Mouse (Mus musculus) layer of hippocampus, adult 9-10 months (tissue): Measurements from ENCODE around the gene H1fnt.

ENCODE experiments used
- DNase-seq: peaks from one replicate; pipeline ENCODE4 v3.0.0; 2022; ENCODE audit warnings: low spot score

Gene H1fnt

DNA sequence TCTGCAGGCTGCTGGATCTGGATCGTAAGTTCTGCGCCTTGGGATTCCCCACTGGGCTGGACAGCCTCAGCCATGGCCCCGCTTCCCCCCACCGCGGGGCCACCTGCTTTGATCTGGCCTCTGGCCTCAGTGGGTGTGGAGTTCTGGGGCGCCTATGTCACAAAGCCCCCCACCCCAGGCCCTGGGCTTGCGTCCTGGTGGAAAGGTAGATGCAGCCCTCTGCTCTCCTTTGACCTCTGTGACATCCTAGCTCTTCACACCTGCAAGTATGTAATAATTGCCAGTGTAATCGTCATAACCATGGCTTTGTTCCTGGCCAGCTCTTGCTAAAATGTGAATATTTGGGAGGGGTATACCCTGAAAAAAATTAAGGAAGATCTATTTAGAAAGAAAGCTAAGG lies at the start of gene H1fnt:
TSS of gene H1fnt (minus strand) at position 101 of the 400 bp plus-strand sequence.
- no peak for DNase-seq

DNA sequence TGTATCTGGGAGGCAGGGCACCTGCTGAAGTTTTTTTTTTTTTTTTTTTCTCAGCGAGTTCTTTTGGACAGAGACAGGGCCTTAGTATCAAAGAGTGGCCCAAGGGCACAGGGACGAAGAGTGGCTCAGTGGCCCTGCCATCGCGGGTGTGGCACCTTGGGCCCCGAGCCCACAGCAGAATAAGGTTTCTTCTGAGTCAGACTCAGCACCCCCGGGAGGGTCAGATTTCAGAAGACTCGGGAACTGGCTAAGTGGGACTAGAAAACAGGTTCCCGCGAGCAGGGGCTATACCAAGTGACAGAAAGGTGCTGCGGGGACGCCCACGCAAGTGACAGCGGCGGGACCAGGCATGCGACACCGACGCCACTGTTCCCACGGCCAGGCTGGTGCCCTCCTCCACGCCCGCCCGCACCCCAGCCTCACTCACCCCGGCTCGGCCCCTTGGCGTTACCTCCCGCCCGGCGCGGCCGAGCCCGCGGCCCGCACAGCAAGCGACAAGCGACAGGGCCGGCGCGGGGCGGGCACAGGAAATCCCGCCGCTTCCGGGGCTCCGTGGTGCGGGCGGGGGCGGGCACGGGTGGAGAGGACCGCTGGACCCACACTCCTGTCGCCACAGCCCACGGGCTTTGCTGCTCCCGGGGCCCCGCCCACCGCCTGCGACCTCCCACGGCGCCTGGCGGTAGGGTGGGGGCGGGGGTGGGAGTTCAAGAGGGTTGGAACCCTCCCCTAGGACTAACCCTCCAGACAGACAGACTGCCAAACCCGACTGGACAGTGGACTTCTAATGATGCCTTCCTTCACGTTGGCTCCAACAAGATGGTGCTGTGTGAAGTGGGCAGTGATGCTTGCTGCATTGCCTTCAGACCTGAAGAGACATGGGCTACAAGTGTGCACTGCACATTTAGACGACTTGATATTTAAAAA lies 38.8 kb upstream of the H1fnt start, which contains the start of gene Zfp641:
TSS of gene Zfp641 (minus strand) at position 534 of the 924 bp plus-strand sequence.
- no peak for DNase-seq

DNA sequence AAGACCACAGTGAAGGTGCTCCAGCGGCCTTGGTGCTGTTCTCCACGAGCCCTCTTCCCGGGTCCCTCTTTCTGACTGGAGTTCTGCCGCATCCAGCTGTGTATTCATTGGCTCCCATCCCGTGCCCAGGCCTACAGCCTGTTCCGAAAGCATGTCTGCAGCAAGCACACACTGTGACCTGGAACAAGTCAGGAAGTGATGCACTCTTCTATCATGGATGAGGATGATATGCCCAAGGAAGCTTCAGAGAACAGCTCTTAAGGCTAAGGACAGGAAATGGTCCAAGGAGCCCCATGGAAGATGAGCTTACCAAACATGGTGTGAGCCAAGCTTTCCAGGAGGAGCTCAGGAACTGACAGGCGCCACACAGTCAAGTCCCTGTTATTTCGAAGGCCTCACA lies 36.6 kb upstream of the H1fnt start:
- no peak for DNase-seq

DNA sequence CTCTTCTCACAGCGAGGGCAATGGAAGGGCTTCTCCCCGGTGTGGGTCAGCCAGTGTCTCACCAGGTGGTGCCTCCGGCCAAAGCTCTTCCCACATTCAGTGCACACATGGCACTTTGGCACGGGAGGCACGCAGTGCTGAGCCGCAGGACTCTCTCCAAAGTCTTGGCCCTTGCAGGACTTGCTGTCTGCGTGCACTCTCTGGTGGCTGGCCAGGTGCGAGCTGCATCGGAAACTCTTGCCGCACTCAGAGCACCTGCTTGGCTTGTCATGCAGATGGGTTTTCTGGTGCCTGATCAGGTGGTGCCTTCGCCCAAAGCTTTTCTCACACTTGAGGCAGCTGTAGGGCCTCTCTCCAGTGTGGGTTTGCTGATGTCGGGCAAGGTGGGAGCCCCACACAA lies 31.5 kb upstream of the H1fnt start:
- DNase-seq = no peak

DNA sequence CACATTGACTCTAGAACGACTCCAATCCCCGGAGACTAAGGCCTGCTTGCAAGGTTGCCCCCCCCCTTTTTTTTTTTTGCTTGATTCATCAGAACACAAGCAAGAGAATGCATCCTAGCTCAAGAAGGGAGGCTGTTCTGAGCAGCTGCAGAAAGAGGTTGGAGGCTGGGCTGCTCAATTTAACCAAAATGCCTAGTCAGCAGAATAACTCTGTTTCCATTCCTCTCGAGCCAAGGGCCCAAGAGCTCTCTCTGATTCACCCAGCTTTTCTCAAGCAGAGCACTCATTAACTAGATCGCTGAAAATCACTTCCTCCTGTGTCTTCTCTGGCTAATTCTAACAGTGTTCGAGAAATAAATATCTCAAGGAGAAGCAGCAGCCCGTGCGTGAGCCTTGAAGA lies 29.3 kb upstream of the H1fnt start:
- DNase-seq = no peak

DNA sequence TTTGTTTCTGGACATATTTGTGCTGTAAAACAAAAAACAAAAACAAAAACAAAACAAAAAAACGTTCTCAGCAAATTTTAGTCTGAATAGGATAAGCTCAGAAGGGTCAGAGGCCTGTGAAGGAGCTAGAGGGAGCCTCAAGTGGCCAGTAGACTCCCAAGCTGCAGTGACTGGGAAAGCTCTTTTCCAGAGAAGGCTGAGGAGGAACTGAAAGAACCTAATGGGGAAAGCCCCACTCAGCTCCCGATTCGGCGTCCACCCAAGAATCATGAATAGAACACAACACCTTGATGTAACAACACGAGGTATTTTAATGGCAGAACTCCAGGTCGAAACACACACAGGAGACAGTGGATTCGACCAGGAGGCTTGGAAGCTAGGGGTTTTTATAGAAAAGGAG lies 683 bp upstream of the H1fnt start:
- no peak for DNase-seq

DNA sequence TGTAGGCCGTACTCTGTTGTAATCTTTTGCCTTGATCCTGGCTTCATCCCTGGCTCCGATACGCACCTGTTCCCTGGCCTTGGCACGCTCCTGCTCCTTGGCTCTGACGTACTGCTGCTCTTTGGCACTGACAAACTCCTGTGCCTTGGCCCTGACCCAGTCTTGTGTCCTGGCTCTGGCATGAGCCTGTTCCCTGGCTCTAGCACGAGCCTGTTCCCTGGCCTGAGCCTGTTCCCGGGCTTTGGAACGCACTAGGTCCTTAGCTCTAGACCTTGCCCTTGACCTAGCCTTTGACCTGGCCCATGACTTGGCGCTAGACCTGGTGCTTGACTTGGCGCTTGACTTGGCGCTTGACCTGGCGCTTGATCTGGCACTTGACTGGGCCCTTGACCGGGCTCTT lies 822 bp downstream of the H1fnt start:
- DNase-seq = no peak

DNA sequence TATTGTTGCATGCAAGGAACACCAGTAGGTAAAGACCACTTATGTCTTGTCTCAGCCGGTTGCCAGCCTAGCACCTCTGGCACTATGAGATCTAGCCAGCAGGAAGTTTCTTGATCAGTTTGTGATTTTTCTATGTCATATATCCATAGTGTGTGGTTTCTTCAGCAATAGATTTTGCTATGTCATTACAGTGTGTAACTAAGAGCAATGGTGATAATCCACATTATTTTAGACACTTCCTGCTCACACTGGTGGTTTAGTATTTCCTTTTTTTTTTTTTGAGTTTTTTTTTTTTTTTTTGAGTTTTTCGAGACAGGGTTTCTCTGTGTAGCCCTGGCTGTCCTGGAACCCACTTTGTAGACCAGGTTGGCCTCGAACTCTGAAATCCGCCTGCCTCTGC lies 21.7 kb downstream of the H1fnt start:
- DNase-seq = no peak

DNA sequence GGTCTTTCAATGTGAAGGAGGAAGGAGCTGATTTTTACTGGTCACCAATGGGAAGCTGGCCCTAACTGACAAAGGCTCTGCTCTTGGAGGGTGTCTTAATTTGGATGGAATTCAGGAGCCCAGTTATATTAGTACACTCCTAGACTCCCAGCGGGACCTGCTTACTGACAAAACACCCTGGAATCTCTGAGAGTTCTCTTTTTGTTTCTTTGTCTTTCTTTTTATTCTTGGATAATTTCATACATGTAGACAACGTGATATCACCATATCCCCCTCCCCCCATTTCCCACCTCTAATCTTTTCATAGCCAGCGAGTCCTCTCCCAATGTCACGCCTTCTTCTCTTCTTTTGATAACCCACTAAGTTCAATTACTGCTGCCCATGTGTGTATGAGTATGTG lies 22.7 kb downstream of the H1fnt start, which contains the start of gene Olfr286:
TSS of gene Olfr286 (minus strand) at position 101 of the 400 bp plus-strand sequence.
- DNase-seq = no peak

DNA sequence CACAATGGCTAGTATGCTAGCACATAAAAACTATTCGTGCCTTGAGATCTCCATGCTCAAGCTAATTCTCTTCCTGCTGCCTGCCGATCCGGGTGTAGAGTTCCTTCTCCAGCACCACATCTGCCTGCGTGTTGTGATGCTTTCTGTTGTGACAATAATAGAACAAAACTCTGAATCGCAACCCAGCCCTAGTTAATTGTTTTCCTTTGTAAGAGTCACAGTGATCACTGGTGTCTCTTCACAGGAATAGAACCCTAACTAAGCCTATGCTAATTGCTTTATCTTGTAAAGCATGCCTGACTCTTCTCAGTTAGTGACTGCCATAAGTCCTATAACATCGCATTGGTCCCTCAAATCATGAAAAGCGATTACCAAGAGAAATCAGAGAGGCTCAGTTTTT lies 31.0 kb downstream of the H1fnt start:
- no peak for DNase-seq

DNA sequence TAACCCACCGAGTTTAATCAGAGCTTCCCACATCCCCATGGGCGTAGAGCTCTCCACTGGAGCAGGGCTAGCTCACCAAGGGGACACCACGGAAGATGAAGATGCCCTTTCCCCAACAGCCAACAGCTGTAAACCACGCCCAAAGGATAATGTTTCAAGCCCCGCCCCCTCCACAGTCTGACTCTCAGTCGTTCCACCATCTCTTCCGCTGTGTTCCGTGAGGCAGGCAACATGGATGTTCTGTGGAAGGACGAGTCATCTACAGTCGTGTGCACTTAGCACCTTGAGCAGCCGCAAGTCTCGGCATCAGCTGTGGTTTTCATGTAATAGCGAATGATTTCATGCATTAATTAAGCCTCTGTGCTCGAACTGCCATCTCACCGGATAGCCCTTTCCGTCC lies 31.5 kb downstream of the H1fnt start:
- DNase-seq = no peak

DNA sequence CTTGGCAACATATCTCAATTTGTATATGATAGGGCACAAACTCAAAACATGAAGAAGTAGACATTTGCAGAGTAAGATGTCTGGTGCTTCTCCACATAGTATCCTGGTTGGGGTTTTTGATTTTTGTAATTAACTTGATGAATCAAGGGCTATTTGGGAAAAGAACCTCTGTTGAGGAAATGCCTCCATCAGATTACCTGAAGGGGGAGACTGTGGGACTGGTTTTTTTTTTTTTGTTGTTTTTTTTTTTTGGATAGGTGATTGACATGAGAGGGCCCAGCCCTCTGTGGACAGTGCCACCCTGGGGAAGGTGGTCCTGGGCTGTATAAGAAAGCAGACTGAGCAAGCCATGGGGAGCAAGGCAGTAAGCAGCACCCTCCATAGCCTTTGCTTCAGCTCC lies 34.7 kb downstream of the H1fnt start:
- no peak for DNase-seq

DNA sequence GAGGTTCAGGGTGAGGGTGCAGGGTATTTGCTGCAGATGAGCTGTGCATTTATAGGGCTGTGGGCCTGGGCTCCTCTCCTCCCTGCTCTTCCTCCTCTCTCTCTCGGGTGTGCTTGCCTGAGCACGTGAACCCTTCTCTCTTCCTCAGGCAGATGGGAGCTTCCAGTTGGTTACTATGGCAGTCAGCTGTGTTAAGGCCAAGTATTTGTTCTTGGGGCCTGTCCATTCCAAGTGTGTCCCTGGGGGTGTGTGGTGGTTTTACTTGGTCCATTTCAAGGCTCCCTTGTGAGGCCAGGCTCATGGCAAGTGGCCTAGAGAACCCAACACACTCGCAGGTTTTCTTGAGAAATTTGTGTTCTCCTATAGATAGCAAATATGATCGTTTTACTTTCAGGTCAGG lies 36.2 kb downstream of the H1fnt start, which contains the start of the genes Gm44579 and Olfr287:
TSS of gene Gm44579 (minus strand) at position 101 of the 400 bp plus-strand sequence.
TSS of gene Olfr287 (minus strand) at position 180 of the 400 bp plus-strand sequence.
- DNase-seq = no peak

DNA sequence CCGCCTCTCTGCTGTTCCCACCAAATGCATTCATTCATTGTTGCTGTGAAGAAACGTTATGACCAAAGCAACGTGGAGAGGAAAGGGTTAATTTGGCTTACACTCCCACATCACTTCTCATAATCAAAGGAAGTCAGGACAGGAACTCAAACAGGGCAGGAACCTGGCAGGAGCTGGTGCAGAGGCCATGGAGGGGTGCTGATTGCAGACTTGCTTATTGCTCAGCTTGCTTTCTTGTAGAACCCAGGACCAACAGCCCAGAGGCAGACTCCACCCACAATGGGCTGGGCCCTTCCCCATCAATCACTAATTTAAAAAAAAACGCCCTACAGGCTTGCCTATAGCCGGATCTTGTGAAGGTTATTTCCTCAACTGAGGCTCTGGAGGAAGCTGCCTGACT lies 43.0 kb downstream of the H1fnt start:
- DNase-seq = no peak

DNA sequence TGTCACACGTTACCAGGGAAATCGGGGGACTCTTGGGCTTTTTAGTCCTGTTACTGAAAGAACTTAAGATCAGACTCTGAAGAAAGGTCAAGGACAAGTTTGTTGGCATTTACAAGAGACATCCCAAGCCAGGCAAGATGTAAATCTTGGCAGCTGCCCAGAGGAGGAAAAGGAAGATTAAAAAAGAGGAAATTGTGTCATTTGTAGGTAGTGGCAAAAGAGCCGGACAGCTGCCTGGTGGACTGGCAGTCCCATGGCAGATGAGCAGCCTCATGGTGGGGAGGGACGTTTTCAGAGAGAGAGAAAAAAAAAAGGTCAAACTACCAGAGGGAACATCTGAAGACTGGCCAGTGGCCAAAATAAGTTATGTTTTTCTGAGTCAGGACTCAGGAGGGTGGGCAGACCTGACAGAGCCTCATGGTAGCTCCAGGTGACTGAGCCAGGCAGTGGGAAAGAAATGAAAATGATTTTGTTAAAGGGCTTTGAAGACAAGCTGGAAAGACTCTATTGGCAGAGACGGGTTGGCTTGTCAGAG lies 43.7 kb downstream of the H1fnt start:
- no peak for DNase-seq

DNA sequence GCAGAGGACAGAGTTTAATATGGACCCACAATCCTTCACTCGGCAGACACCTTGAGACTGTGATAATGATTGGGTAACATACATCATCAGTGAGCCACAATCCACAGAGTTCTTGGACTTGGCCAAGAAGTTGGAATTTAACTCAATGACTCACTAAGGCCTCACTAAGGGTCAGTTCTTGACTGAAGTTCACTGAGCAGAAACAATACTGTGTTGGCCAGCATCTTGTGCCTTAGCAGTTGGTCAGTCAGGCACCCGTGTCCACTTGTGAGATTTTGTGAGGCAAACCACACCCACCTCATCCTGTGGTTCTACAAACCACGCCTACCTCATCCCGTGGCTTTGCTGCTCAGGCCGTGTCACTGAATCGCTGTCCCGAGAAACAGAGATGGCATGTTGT lies 47.4 kb downstream of the H1fnt start:
- no peak for DNase-seq
